Mouse (Mus musculus) layer of hippocampus, adult 2 months (tissue): Measurements from ENCODE around the gene Ap4m1. TPM values are rescaled to one million over a fixed set of nuclear protein-coding genes. Genes with fewer than 3 reads are reported as not detected.

ENCODE experiments used
- DNase-seq, 2 experiments: peaks; one replicate each; pipeline ENCODE4 v3.0.0; 2022; ENCODE audit warnings: low spot score in 2 of 2
- H3K27ac ChIP-seq: fragments of 200-600 bp; 2 replicates; pipeline ENCODE4 v1.8.1; 2022
- H3K4me3 ChIP-seq: fragments of 200-600 bp; 2 replicates; pipeline ENCODE4 v1.8.1; 2022; ENCODE audit warnings: mild to moderate bottlenecking
- CTCF ChIP-seq: fragments of 200-600 bp; conservative IDR thresholded peaks from 2 replicates; pipeline ENCODE4 v1.8.1; 2022; ENCODE audit warnings: antibody characterized with exemption, mild to moderate bottlenecking, moderate library complexity
- microRNA-seq, 2 experiments: library from miRNA; unstranded; fragments of <30 nt; microRNA quantifications; one replicate each; pipeline ENCODE4 v1.2.0; 2021
- total RNA-seq, 2 experiments: library from RNA; stranded (reverse); gene quantifications; 2 replicates each; pipeline ENCODE4 v1.2.3; 2021

The Ap4m1 gene
- total RNA-seq, 2 experiments from 2014 or later, result 25.6 to 26.2 TPM

GRCm38 (mm10) chr5:138219864-138220263 lies 48.1 kb downstream of the Ap4m1 start:
- no peak overlapping the region for H3K4me3 ChIP-seq
- H3K27ac ChIP-seq, result no peak overlapping the region
- no peak for TF ChIP-seq CTCF
- no peak for DNase-seq

- no peak overlapping the region for H3K27ac ChIP-seq
- H3K4me3 ChIP-seq, result no peak overlapping the region
- DNase-seq, result peak; percentile 77 to 93
- TF ChIP-seq CTCF, result peak; percentile 99
Measured at GRCm38 (mm10) chr5:138222111-138222510, 50.3 kb downstream of the Ap4m1 start.

GRCm38 (mm10) chr5:138223287-138223686 lies 51.5 kb downstream of the Ap4m1 start:
- no peak for TF ChIP-seq CTCF
- Histone ChIP-seq H3K4me3 (no peak overlapping the region), H3K27ac (no peak overlapping the region)
- no peak for DNase-seq

GRCm38 (mm10) chr5:138225700-138226099 lies 53.9 kb downstream of the Ap4m1 start, which contains the start of gene Nxpe5:
TSS of gene Nxpe5 (plus strand) at chr5:138225898.
- no peak within 1 kb of the TSS for H3K4me3 ChIP-seq
- DNase-seq, result no peak
- no peak for TF ChIP-seq CTCF

GRCm38 (mm10) chr5:138226491-138226890 lies 54.7 kb downstream of the Ap4m1 start:
- TF ChIP-seq CTCF, result no peak
- DNase-seq, result no peak
- H3K27ac ChIP-seq, result no peak overlapping the region
- H3K4me3 ChIP-seq, result no peak overlapping the region

More at GRCm38 (mm10) chr5:138225700-138226099, 53.9 kb downstream of the Ap4m1 start, which contains the start of gene Nxpe5:
- no peak within 1 kb of the TSS for H3K27ac ChIP-seq

GRCm38 (mm10) chr5:138227367-138227766 lies 55.6 kb downstream of the Ap4m1 start:
- DNase-seq, result no peak
- H3K27ac ChIP-seq, result no peak overlapping the region
- H3K4me3 ChIP-seq, result no peak overlapping the region
- no peak for TF ChIP-seq CTCF

- H3K27ac ChIP-seq, result no peak overlapping the region
- TF ChIP-seq CTCF, result peak; percentile 74
- H3K4me3 ChIP-seq, result no peak overlapping the region
- DNase-seq, result no peak
Measured at GRCm38 (mm10) chr5:138228026-138228425, 56.2 kb downstream of the Ap4m1 start.

GRCm38 (mm10) chr5:138229511-138229910 lies 57.7 kb downstream of the Ap4m1 start:
- no peak for TF ChIP-seq CTCF
- no peak for DNase-seq
- Histone ChIP-seq H3K27ac (no peak overlapping the region), H3K4me3 (no peak overlapping the region)

Small RNA genes within 50 kb of the gene (microRNA-seq; reads per million reads assigned to microRNA genes)
- gene Mir106b (463 to 542 reads per million in 2 experiments), gene Mir25 (59.8 to 60.4 reads per million in 2 experiments), gene Mir93 (1,438 to 1,475 reads per million in 2 experiments)

Other genes starting within 250 kb of the Ap4m1 start
- gene Gjc3, start 208.9 kb upstream of the Ap4m1 start, total RNA-seq, result 10 to 100 TPM; 23.1 to 24.3 TPM
- gene Azgp1, start 190.5 kb upstream of the Ap4m1 start, total RNA-seq, result not detected
- not detected for gene Smok3a, start 150.7 kb upstream of the Ap4m1 start, total RNA-seq
- gene Smok3b, start 150.6 kb upstream of the Ap4m1 start, total RNA-seq, result not detected
- gene Smok3c, start 118.8 kb upstream of the Ap4m1 start, total RNA-seq, result not detected
- 10 to 100 TPM; 39.7 to 42.3 TPM for gene Zkscan1, start 86.9 kb upstream of the Ap4m1 start, total RNA-seq
- 10 to 100 TPM; 13.7 to 16.2 TPM for gene Zscan21, start 55.1 kb upstream of the Ap4m1 start, total RNA-seq
- gene Zfp113, start 16.3 kb upstream of the Ap4m1 start, total RNA-seq, result 10 to 100 TPM; 13.4 to 14.6 TPM
- 100 to 1,000 TPM; 141 to 145 TPM for gene Cops6, start 10.9 kb upstream of the Ap4m1 start, total RNA-seq
- gene Mcm7, start 420 bp downstream of the Ap4m1 start, total RNA-seq, result 10 to 100 TPM; 18.6 to 18.8 TPM
- 10 to 100 TPM; 42.0 to 42.2 TPM for gene Taf6, start 15.4 kb downstream of the Ap4m1 start, total RNA-seq
- 10 to 100 TPM; 13.4 to 16.5 TPM for gene Cnpy4, start 15.5 kb downstream of the Ap4m1 start, total RNA-seq
- 1 to 10 TPM; 8.2 to 8.4 TPM for gene Mblac1, start 22.3 kb downstream of the Ap4m1 start, total RNA-seq
- gene Nxpe5, start 53.9 kb downstream of the Ap4m1 start, total RNA-seq, result not detected
- 10 to 100 TPM; 60.0 to 60.9 TPM for gene Lamtor4, start 83.5 kb downstream of the Ap4m1 start, total RNA-seq
- gene BC037034, start 92.0 kb downstream of the Ap4m1 start, total RNA-seq, result 10 to 100 TPM; 68.1 to 77.0 TPM
- 1 to 10 TPM; 3.2 to 3.7 TPM for gene Gal3st4, start 100.8 kb downstream of the Ap4m1 start, total RNA-seq
- under 1 TPM in 1 of 2 experiments, not detected in 1; 0.12 TPM for gene Gm43720, start 108.0 kb downstream of the Ap4m1 start, total RNA-seq
- 1 to 10 TPM; 2.4 to 2.5 TPM for gene Gpc2, start 108.0 kb downstream of the Ap4m1 start, total RNA-seq
- under 1 TPM; 0.44 to 0.79 TPM for gene Stag3, start 108.2 kb downstream of the Ap4m1 start, total RNA-seq
- not detected for gene Pvrig, start 170.0 kb downstream of the Ap4m1 start, total RNA-seq